Mouse (Mus musculus) heart, postnatal 14 days (tissue): ENCODE data around the gene Slc38a10. TPM values are rescaled to one million over a fixed set of nuclear protein-coding genes. Genes with fewer than 3 reads are reported as not detected.

ENCODE experiments used
- DNase-seq, 2 experiments: peaks; one replicate each; pipeline ENCODE4 v3.0.0; 2021 to 2022
- intact Hi-C: fragments of 180-260 bp; cut with DNase I; formaldehyde crosslinking; loops from one replicate; pipeline ENCODE4 v1.15.1; 2025
- total RNA-seq, 2 experiments: library from RNA; stranded (reverse); gene quantifications; 2 replicates each; pipeline ENCODE4 v1.2.3; 2021

Gene Slc38a10
- total RNA-seq, 2 experiments from 2014 or later: 78.7 to 83.5 TPM

GRCm38 (mm10) chr11:120114488-120115215 is 36.5 kb downstream of the Slc38a10 start:
- intact Hi-C loops: loop anchor here (5.0 kb wide), 3 partner anchors 53 to 308 kb away; no protein-coding TSS in a partner anchor
- DNase-seq: no peak

DNA sequence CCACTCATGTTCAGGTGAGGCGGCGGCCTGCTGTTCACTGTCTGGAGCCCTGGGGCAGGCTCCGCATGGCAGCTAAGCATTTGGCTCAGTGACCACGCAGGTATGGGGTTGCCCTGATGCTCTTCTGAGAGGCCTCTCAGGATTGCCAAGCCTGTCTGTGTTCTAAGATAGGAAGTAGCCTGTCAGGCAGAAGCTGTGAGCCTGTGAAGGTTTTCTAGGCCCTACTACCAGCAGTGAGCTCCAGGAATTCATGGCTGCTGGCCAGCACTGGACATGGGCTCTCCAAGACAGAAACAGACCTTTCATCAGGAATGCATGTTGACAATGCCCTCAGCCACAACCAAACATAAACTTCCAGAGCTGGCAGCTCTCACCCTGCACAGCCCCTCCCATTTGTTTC is 39.0 kb downstream of the Slc38a10 start:
- peak; percentile 36 to 56 for DNase-seq
- intact Hi-C loops: loop anchor here (2.0 to 5.0 kb wide), 3 partner anchors 25 to 310 kb away; no protein-coding TSS in a partner anchor

GRCm38 (mm10) chr11:120111033-120111432 is 40.1 kb downstream of the Slc38a10 start:
- intact Hi-C loops: loop anchor here (1.0 to 5.0 kb wide), 4 partner anchors 56 to 311 kb away; no protein-coding TSS in a partner anchor
- DNase-seq: peak; percentile 77 to 79

- intact Hi-C loops: loop anchor here (2.0 to 5.0 kb wide), 3 partner anchors 57 to 312 kb away; no protein-coding TSS in a partner anchor
- no peak for DNase-seq
Measured at GRCm38 (mm10) chr11:120110554-120110953, 40.6 kb downstream of the Slc38a10 start.

GRCm38 (mm10) chr11:120109558-120110210 is 41.5 kb downstream of the Slc38a10 start:
- DNase-seq: no peak
- intact Hi-C loops: loop anchor here (2.0 to 5.0 kb wide), 3 partner anchors 58 to 313 kb away; no protein-coding TSS in a partner anchor

DNA sequence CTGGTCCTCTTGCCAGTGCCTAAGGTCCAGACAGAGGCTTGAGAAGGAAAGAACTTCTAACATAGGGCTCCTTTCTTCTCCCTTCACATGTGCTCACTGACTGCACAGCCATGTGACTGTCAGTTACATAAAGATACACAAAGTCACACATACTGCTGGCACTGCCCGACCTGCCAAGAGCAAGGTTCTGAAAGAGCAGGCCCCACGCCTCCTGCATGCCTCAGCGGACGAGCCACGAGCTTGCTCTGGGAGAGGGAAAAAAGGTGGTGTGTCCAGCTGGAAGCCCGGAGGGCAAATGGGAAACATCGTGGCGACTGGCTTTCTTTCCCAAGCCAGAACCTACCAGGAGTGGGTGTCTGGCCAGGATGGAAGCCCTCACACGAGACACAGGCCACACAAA is 43.4 kb downstream of the Slc38a10 start:
- DNase-seq: no peak
- intact Hi-C loops: no loop called here

GRCm38 (mm10) chr11:120107026-120107425 is 44.1 kb downstream of the Slc38a10 start:
- DNase-seq: no peak
- intact Hi-C loops: no loop called here

DNA sequence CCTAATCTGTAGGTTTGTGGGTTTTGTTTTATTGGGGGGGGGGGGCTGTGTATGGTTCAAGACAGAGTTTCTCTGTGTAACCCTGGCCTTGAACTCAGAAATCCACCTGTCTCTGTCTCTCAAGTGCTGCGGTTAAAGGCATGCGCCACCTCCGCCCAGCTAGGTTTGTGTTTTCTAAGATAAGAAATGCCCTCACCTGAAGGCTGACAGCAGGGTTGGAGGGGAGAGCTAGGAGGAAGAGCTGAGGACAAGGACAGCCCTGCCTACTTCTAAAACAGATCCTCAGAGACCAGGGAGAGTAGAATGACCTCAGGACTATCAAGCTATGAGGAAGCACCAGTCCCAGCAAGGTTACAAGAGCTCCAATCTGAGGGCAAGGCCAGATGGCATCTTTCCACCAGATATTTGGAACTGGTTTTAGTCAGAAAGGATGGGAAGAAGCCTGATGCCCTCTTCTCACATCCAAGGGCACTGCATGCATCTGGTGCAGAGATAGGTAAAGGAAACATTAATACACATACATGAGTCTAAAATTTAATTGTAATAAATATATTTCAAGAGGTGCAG is 47.6 kb downstream of the Slc38a10 start:
- no peak for DNase-seq
- intact Hi-C loops: no loop called here

DNA sequence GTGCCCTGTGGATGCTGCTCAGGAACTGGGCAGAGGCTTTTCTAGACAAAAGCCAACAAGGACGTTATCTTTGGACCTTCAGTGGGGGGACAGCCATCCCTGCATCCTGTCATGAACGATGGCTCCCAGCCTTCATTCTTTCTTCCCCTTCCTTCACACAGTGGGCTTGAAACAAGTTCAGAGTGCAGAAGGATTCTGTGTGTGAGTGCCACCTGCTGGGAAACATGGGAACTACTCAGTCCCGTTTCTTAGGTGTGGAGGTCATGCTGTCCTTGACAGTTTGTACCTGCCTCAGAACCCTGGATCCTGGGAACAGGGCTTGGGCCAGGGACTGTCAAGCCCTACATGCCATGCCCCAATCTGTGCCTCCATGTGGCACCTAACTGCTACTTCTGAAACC is 50.1 kb downstream of the Slc38a10 start:
- DNase-seq: peak; percentile 62 to 77
- intact Hi-C loops: no loop called here

DNA sequence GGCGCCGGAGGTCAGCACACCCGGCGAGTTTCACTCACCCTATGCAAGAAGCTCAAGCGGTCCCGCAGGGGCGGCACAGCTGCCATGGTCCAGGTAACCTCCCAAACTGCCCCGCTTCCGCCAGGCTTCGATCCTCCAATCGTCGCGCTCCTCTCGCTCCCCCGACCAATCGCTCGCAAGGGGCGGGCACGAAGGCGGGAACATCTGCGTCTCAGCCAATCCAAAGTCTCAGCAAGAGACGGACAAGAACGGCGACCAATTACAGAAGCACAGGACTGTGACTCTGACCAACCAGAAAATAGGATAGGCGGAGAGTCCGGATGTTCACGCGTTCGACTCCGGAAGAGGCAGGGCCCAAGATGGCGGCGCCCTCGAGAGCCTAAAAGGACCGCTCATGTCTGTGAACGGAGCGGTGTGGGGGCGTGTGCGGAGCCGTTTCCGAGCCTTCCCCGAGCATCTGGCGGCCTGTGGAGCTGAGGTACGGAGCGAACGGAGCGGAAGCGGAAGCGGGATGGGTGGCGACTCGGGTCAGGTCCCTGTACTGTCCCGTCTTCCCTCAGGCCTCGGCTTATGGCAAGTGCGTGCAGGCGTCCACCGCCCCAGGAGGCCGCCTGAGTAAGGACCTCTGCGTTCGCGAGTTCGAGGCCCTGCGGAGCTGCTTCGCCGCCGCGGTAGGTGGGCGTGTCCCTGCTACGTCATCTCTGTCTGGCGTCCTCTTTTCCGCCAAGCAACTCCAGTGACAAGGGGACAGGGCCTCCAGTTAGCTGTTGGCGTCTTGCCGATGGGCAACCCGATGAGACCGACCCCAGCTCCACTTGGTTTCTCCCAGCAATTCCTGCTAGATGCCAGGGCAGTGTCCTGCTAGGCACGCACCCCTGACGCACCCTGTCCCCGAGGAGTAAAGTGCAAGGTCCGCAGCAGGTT is 52.3 kb downstream of the Slc38a10 start, which contains the start of the genes Tepsin and Ndufaf8:
Gene Tepsin (minus strand): TSS at position 144 of the 924 bp plus-strand sequence.
Gene Ndufaf8 (plus strand): TSS at position 341 of the 924 bp plus-strand sequence.
- peak; percentile 97 to 98 for DNase-seq
- intact Hi-C loops: loop anchor here (2.0 kb wide), 2 partner anchors 68 to 86 kb away; no protein-coding TSS in a partner anchor

GRCm38 (mm10) chr11:120092817-120093591 is 58.1 kb downstream of the Slc38a10 start:
- DNase-seq: no peak
- intact Hi-C loops: no loop called here

DNA sequence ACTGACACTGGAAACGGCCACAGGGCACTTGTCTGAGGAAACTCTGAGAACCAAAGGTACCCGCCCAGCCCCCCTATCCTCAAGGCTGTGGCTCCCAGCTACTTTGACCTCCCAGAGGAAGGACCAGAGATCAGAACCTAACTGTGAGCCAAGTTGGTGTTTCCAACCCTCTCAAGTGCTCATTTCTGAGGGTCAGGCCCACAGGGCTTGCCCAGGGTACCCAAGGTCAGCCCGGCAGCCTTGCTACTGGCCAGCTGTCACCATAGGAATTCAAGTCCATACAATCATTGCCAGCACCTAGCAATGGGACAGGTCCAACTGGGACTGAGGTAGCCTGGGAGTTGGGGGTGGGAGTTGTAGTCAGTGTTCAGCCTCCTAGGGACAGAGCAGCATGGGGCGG is 60.5 kb downstream of the Slc38a10 start:
- intact Hi-C loops: no loop called here
- DNase-seq: no peak

DNA sequence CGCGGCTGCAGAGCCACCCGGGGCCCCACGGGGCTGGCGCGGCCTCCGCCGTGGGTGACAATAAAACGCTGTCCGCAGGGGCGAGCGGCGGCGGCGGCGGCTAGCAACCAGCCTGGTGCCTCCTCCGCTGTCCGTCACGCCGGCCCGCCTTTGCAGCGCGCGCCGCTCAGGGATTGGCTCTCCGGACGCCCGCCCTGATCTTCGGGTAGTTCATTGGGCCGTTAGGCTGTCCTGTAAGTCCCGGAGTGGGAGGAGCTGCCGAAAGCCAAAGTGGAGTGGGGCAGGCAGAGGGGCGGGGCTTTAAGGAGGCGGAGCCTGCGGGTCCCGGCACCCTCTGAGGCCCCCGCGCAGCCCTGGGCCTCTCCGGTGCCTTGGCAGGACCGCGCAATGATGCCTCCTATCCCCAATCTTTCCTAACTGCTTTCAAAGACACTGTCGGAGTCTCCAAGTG is 64.4 kb downstream of the Slc38a10 start, which contains the start of gene Cep131:
Gene Cep131 (minus strand): TSS at position 126 of the 451 bp plus-strand sequence.
- intact Hi-C loops: no loop called here
- DNase-seq: peak; percentile 97 to 98

DNA sequence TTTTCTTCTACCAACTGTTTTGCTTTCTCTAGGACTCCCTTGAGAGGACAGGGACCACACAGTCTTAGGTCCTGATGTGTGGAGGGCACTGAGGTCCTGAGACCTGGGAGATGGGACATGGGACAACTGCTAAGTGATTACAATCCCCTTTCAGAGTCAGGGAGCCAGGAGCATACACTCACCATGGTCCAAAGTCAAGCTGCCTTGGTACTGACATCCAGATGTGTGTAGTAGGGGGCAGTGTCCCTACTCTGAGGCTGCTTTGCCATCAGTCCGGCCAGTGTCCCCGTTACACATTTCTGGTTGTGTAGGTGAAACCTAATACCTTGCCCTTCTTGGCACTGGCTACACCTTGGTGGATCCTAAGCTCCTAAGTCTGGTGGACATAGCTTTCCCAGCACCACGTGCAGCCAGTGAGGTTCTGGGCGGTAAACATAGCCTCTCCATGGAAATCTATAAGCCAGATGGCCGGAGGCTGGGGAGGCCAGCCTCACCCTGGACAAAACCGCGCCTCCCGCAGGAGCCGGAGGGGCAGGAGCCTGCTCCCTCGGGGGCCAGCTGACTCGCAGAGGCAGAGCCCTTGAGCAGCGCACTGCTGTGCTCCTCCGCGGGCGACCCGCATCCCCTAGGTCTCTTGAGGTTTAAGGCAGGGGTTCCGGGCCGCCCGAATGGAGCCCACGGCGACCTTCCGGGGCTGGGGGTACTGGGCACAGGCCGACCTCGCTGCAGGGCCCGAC is 65.1 kb downstream of the Slc38a10 start:
- peak; percentile 54 to 57 for DNase-seq
- intact Hi-C loops: no loop called here

DNA sequence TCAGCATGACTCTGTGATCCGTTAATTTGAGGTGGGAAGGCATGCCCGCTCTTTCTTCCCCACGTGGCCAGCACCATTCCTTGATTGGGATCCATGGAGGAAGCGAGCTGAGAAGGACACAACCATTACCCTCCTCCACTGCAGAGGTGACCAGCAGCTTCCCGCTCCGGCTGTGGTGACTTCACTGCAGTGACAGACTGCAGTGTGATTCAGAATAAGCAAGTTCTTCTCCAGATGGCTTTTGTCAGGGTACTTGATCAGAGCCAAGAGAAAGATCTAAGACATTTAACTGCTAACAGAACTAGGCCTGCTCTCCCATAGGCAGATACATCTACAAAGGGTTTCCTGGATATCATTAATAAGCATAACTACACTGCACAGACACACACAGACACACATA is 70.9 kb downstream of the Slc38a10 start:
- intact Hi-C loops: no loop called here

GRCm38 (mm10) chr11:120076191-120076590 is 75.0 kb downstream of the Slc38a10 start:
- intact Hi-C loops: no loop called here
- no peak for DNase-seq

More for the DNA sequence above, 70.9 kb downstream of the Slc38a10 start:
- DNase-seq: no peak

DNA sequence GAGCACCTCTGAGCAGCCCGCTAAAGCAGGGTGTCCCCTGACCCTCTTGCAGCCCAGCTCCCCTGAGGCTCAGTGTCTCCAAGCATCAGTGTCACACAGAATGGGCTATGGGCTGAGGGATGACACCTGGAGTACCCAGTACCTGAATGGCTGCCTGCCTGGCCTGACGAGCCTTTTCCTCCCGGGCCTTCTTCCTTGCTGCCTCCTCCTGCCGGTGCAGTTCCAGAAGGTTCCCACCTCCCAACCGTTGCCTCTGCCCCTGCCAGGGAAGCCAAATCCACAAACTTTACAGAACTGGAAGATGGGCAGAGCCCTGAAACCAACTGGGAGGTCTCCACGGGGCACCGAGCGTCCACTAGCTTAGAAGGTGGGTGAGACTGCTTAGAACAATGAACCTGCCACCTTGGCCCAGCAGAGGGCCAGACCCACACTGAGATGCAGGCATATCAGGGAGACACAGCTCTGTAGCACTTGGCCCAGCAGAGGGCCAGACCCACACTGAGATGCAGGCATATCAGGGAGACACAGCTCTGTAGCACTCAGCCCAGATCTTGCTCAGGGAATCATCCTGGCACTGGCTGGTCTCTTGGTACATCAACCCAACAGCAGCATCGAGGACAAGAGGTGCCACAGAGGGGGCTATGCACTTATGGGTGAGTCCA is 78.0 kb downstream of the Slc38a10 start:
- intact Hi-C loops: no loop called here
- DNase-seq: no peak
